Mouse (Mus musculus) embryonic fibroblast, embryonic 13.5 days (primary cell): Measurements from ENCODE around the gene Fat1.
"Not testable (repeated sequence)": the region's sequence is repeated elsewhere in the genome, so short reads cannot be mapped to it uniquely, and the experiment has no call there.

Experiments used
- CTCF ChIP-seq: IDR thresholded peaks from 2 replicates; pipeline ENCODE4 v1.5.1; 2011; ENCODE audit warnings: mild to moderate bottlenecking, control low read depth, low read length, moderate library complexity, borderline replicate concordance; ENCODE audit not compliant: insufficient read depth
- POLR2A ChIP-seq: IDR thresholded peaks from 2 replicates; pipeline ENCODE4 v1.6.1; 2011; ENCODE audit warnings: low read depth, mild to moderate bottlenecking, control low read depth, low read length, moderate library complexity

GRCm38 (mm10) chr8:45065391-45065790, 130.1 kb downstream of the Fat1 start:
- not testable (repeated sequence) for TF ChIP-seq CTCF, POLR2A
